Mouse (Mus musculus) common myeloid progenitor, adult 5-6 weeks (primary cell): Measurements from ENCODE around the gene Magoh. TPM values are rescaled to one million over a fixed set of nuclear protein-coding genes. Genes with fewer than 3 reads are reported as not detected.

Experiments used
- total RNA-seq: library from RNA; stranded (forward); fragments of 200-1000, 187-1606 nt; gene quantifications from 2 replicates; pipeline ENCODE4 v1.2.3, GENCODE M21; 2017

Gene Magoh
- total RNA-seq, 1 experiment from 2014 or later, result 294 TPM

Other genes with a start within 250 kb of the Magoh start
- gene Dmrtb1, start 195.5 kb upstream of the Magoh start, total RNA-seq, result not detected in 2 replicates
- gene Lrp8, start 77.5 kb upstream of the Magoh start, total RNA-seq, result 7.4 and 10.4 TPM in 2 replicates
- gene 0610037L13Rik, start 10.1 kb downstream of the Magoh start, total RNA-seq, result 51.5 and 57.6 TPM in 2 replicates
- 18.6 and 22.6 TPM in 2 replicates for gene Cpt2, start 43.9 kb downstream of the Magoh start, total RNA-seq
- not detected in 2 replicates for gene Slc1a7, start 88.6 kb downstream of the Magoh start, total RNA-seq
- gene Podn, start 216.7 kb downstream of the Magoh start, total RNA-seq, result not detected in 2 replicates